Mouse (Mus musculus): ENCODE measurements at regions not wholly inside any gene's neighbourhood (a gene's known extent, or its start where the extent isn't known, plus 50 kb on each side); places are given as distances from the start of the nearest gene placed in this dataset.
A peak's percentile ranks its signal among the peaks of the same experiment; 100 is the strongest.

DNA sequence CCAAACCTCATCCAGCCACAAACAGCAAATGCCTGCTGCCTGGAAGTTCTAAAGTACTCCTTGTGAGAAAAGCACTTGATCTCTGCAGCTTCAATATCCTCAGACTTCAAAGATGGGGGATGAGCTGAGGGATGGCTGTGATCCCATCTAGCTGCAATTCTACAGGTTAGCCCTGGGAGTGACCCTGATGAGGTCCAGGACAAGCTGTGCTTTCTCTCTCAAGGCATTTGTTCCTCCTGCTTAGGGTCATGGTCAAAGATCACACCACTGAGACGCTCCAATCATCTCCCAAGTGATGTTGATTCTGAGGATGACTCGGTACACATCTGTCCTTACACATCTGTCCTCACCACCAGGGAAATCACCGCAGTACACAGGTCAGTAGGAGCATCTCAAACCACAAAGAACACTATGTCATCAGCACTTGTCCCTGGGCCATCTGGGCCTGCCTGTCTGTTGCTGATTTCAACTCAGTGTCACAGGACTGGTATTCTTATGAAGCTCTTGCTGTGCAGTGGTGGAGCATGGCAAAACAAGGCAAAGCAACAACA lies 327.6 kb upstream of the Meis1 start:
- intact Hi-C loops (cut with DNase I): no loop called here
- no peak for DNase-seq

DNA sequence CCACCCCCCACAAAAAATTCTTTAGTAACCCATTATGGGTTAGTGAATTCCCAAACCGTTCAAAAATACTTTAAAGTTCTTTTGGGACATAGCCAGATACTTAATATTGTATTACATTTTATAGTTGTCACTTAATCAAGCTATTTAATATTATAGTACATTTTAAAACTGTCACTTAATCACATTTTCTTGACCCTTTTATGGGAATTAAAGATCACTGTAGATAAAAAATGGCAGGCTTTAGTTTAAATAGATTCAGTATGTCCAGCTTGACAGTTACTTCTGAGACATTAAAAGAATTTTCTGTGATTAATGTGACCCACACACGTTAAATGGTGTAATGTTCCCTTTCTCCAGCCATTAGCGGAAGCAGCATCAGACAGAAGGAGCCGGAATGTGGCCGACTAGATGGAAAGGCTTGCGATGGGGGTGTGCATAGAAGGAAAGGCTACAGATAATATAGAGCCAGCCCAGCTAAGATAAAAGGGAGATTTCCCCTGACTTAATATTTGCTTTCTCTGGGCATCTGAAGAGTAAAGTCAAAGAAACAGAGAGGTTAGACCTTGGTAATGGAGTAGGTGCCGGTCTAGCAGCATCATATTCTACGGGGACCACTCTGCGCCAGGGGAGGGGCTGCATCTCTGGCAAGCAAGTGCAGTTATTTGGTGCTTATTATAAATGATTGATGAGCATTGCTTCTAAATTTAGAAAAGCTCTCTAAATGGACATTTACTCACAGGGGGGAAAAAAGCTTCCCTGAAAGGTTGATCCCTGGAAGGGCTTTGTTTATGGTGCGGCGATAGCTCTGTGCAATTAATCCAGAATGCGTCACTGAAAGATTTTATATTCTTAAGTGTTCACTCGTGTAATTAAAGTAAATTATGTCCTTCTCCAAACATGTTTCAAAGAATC lies 331.8 kb upstream of the Meis1 start:
- intact Hi-C loops (cut with DNase I): no loop called here
- DNase-seq: no peak

DNA sequence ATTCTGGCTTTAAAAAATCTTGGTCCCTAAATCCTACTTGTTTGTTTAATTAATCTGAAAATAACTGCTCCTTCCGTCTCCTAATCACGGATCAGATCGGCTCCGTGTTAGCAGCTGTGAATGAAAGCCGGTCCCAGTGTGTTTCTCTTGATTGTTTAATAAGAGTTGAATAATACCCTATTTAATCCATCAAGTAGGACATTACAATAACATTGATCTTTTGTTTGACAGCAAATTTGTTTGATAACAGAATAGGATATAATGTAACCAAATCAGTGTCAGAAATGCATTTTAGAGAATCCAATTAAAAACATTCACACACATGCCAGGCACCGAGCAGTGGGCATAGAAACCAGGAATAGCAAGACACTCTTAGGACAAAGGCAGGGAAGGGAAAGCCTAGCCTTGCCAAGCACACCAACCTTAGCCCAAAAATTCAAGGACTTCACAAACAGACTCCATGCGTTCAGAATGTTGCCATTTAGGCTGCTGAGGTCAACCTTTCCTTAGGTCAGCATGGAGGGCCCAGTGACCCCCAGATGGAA lies 332.5 kb upstream of the Meis1 start:
- DNase-seq: no peak
- intact Hi-C loops (cut with DNase I): no loop called here

DNA sequence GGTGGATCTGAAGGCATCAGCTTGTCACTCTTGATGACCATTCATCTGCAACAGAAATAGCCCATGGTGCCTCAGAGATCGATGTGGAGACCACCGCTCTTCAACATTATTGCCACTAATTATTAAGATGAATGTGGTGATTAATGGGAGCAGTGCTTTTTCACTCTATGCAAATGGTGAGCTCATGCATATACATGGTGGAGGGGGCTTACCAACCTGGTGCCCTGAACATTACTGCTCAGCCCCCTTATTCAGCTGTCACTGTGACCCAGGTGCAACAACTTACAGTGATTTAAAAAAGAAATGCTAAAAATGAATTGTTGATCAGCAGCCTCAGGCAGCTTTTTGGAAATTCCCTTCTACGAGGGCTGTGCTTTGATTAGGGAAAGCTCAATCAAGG lies 334.9 kb upstream of the Meis1 start:
- intact Hi-C loops (cut with DNase I): no loop called here
- DNase-seq: no peak

DNA sequence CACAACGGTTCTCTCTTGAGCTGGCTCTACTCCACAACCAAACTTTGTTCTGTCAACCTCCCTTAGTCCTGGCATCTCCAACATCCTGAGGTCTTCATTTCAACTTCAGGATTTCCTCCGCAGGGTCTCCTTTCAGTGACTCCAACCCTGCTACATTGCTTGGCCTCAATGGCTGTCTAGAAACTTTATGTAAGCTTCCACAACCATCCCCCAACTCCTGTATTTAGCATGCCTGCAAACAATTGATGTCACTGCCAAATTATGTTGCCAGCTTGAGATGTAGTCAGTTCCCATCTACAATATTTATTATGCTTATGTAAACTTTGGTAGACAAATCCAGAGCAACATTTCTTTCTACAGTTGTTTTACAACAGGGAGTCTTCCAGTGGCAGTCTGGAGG lies 336.4 kb upstream of the Meis1 start:
- intact Hi-C loops (cut with DNase I): no loop called here
- DNase-seq: no peak

DNA sequence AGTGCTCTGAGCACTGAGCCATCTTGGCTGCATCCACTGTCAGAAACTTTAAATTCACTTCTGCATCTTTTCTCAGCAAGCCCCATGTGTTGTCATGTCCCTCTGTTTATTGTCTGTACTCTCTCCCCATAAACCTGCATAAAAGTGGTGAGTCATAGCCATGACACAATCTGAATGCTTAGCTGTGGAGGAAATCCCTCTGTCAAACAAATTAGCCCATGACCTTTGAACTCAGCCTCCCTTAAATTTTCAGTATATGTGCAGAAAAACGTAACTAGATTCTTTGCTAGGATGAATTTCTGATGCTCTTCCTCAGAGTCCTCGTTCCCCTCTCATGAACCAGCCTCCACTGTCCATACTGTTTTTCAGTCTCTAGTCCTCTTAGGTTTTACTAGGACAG lies 337.4 kb upstream of the Meis1 start:
- no peak for DNase-seq
- intact Hi-C loops (cut with DNase I): no loop called here

DNA sequence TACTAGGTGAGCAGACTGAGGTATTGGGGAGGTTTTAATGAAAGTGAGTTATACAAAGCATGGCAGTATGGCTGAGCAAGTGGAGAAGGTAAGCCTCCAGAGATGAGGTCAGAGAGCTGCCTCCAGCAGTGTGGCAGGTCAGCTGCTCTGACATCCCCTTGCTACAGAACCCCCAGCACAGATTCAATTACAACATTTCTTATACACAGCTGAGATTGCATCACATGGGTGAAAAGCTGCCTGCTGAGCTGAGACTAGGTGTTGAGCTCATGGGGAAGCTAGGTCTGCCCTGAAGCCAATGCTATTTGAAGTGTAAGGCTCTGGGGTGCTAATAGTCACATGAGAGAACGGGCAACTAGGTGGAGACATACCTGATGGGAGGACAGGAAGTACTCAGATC lies 350.4 kb upstream of the Meis1 start:
- DNase-seq: no peak
- intact Hi-C loops (cut with DNase I): no loop called here

DNA sequence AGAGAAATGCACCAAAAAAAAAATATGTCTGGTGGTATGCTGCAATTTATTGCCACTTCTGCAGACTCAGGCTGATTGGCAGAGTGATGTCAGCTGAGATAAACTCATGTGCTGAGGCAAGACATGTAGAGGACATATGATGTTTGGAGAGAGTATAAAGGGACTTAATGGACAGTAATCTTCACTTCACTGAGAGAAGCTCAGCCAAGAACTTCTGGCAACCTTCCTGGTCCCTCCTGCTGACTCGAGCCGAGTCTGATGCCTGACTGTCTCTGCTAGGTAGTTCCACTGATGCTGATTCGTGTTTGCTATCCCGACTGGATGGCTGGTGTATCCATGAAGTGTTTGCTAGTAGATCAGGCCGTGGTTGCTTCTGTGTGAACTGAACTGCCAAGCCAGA lies 354.7 kb upstream of the Meis1 start:
- DNase-seq: peak in 1 of 2 experiments; percentile 11
- intact Hi-C loops (cut with DNase I): no loop called here

DNA sequence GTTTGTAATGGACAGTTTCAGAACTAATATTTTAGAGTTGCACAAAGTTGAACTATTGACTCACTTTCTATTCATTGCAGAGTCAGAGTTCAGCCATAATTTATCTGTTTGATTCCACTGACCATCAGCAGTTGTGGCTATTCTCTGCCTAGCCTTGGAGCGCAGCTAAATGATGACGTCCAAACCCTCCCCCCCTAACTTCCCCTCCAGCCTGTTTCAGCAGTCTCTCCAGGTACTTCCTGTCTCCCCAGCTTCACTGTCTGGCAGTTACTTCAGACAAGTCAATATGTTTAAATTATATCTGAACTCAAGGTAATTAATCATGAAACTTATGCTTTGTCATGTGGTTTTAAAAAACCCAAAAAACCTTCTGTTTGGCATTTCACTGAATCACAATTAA lies 362.1 kb upstream of the Meis1 start:
- DNase-seq: no peak
- intact Hi-C loops (cut with DNase I): no loop called here

DNA sequence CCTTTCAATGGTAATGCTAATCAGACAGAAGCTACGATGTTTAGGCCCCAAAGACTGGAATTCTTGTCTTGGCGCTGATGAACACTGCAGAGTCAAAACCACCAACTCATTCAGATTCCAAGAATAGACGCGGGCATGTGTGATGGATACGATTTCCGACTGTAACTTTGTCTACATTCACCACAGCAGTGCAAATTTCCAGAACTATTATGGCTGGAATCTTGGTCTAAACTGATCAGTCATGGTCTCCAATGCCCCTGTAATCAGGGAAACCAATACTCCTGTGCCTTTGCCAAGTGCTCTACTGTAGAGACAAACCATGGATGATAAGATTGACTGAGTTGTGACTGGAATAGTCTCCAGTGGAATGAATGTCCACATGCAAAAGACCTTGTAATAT lies 370.4 kb upstream of the Meis1 start:
- no peak for DNase-seq
- intact Hi-C loops (cut with DNase I): no loop called here

DNA sequence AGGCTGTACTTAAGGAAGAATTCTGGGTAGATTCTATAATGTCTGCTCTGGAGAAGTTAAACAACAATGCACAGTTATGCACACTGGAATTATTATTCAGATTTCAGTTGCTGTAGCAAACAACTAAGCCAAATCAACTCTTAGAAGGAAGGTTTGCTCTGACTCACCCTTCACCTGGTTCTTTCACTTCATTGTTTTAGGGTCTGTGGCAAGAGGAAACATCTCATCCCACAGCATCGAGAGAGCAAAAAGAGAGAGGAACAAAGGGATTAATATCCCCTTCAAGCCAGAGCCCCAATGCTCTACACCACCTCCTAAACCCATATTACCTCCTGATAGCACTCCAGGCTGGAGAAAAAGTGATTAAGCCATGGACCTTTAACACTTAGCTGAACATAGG lies 373.4 kb upstream of the Meis1 start:
- intact Hi-C loops (cut with DNase I): no loop called here
- DNase-seq: no peak

DNA sequence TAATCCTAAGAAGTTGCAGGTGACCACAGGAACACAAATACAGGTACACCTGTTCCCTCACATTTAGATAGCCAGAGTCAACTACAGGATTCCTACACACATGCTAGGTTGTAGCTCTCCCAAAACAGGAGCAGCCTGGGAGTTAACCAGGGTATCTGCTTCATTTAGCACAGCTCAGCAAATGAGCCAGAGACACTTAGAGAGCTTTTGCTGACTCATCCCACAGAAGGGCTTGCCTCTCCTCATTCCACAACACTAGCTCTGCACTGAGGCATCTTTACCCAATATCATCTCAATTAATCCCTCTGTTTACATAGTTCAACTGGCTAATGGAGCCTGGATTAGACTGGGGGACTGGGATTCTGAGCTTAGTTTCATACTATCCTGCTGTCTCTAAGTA lies 375.6 kb upstream of the Meis1 start:
- intact Hi-C loops (cut with DNase I): no loop called here
- DNase-seq: no peak

DNA sequence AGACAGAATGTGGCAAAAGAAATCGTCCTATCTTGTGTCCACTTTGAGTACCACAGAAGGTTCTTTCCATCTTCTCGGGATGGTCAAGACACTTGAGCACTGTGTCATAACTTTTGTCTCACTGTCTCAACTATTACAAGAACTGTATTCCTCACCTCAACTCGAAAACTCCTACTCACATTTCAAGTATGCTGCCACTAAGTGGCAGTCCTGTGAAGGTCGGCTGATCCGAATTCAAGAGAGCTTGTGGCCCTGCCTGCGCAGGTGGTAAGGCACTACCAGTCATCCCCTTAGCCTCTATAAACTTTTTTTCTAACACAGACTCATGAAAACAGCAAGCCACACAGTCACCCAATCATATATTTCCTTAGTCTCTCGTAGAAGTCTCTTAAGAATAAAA lies 381.6 kb upstream of the Meis1 start:
- no peak for DNase-seq
- intact Hi-C loops (cut with DNase I): no loop called here

DNA sequence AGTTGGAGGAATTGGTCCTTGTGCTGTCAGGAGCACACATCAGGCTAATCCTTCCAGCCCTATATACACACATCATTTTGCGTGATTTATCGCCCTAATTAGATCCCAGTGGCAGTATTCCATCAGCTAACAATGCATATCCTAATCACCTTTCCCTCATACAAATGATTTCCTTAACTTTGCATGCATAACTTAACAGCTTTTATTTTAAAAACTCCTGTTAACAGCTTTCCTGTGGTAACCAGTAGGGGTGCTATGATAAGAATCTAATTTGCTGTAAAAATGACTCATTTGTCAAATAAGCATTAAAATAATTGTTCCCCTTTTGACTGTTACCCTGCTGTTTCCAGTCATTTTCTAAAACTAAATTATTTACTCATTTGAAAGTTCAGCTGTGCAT lies 401.4 kb upstream of the Meis1 start:
- intact Hi-C loops (cut with DNase I): no loop called here
- DNase-seq: no peak

DNA sequence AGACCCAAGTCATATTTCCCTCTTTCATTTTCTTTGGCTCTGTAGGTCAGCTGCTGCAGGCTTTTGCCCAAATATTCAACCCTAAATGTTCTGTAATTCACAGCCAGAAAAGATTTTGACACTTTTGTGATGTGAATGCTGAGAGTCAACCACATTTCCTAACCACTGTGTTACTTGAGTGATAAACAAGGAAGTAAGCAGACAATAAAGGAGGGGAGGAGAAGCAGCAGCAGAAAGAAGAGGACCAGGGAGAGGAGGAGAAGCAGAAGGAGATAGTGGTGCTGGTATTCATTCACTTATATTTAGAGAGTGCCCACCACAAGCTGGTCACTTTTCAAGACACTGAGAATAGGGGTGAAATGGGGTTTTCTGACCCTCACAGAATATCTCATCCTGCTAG lies 404.5 kb upstream of the Meis1 start:
- intact Hi-C loops (cut with DNase I): no loop called here
- no peak for DNase-seq

DNA sequence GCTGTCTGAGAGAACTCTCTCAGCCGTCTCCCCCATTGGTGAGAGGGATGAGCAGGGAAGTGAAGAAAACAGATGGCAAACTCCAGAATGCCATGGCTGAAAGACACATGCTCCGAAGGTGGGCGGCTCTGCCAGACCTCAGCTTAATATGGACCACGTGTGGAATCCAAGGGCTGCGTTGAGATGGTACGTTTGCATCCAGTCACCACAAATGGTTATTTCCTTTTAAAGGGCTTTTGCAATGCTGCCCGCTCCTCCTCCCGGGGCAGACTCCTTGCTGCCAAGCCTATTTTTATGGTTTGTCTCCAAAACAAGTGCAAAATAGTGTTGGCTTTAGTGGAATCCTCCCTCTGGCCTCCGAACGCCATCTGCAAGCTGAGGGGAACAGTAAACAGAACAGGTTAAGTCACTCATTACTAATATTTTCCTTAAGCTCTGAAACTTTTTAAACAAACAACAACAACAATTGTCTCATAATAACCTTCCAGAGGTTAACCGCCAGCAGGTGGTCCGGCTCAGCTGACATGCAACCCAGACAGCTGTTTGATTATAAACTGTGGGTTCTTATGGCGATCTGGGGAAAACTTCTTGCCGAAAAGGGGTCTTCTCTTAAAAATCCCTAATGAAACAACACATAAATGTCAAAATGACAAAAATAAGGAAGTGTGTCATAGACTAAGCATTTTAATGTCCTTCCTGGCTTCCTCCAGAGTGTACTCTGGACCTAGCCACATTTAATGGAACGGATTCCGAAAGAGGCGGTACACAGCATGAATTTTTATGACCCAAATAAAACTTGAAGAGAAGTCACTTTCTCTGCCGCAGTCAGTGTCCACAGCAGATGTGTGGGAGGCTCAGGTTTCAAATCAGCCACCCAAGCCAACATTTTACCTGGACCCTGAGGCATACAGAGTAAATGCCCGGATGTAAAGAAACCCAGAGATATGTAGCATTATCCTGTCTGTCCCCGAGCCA lies 405.3 kb upstream of the Meis1 start:
- DNase-seq: peak in 1 of 2 experiments; percentile 12
- intact Hi-C loops (cut with DNase I): no loop called here

DNA sequence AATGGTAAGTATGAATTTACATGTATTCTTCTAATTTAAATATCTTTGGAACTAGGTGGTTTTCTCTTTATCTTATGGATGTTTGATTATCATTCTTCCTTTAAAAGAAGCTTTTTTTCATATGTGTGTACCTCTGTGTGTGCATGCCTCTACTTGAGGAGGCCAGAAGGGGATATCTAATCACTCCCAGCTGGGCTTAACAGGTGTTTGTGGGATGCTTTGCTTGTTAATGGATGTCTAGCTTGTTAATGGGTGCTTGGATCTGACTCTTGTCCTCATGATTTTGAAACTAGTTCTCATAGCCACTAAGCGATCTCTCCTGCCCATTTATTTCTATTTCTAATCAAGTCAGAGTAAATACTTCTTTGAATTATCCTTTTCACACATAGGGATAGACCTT lies 408.8 kb upstream of the Meis1 start:
- intact Hi-C loops (cut with DNase I): loop anchor here (2.0 kb wide), 1 partner anchor 27 kb away; no protein-coding TSS in a partner anchor
- no peak for DNase-seq

DNA sequence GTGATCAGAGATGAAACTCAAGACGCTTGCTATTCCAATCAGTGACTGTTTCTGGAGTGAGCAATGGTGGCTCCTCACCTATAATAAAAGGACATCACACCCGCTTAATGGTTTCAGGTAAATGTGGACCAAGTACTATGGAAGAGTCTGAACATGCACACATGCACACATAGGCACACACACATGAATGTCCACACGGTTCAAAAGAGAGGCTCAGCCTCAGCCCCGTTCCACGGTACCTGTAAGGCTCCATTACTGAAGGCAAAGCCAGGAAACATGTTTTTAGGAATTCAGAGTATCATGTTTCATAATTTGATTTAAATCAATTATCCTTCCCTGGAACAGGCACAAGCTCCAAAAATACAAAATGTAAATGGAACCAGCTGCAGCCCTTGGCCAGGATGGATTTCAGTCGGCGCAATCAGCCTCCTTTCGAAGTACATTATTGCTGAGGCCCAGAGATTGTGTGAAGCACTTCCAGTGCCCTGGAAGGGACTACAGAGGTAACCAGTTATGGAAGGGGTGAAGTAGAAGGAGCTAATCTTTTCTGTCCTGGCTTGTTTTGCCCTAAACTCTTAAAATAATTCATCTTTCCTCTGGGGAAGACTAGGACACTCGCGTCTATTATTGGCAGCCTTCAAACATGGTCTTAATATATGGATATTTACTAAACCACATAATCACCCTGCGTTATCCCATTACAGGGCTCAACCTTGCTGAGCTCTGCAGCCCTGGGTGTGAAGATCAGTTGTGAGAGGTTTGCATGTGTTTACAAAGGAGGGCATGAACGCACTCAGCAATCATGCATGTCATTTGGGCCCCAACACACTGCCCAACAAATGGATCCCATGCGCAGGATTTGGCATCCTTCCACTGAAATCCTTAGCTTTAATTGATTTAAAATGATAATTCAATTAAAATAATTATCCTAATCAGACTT lies 415.2 kb upstream of the Meis1 start:
- intact Hi-C loops (cut with DNase I): no loop called here
- no peak for DNase-seq

DNA sequence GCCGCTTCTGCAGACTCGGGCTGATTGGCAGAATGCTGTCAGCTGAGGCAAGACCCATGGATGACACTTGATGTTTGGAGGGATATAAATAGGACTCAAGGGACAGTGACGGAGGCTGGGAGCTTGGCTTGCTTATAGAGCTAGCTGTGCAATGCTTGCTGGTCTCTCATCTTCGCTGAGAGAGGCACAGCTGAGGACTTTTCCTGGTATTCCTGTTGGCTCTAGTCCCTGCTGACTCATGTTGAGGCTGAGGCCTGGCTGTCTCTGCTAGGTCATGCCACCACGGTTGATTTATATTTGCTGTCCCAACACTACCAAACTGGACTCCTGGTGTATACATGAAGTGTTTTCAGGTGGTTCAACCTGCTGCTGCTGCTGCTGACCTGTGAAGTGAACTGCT lies 419.6 kb upstream of the Meis1 start:
- DNase-seq: no peak
- intact Hi-C loops (cut with DNase I): no loop called here

DNA sequence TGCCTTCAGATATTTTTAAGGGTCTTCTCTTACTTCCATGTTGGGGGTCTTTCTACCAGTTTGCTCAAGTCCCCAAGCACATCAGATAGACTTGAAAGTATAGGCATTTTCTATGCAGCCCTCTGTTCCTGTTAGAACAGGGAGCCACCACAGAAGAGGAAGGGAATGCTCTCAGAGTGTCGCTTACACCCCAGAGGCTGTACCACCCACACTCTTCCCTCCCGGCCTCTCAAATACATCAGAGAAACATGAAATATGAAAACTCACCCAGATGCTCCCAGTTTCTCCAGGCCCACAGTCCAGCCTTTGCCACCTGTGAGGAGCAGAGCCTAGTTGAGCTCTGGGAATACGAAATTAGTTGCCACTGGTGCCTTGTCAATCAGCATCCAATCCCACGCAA lies 423.2 kb upstream of the Meis1 start:
- DNase-seq: no peak
- intact Hi-C loops (cut with DNase I): no loop called here

Measured in heart, postnatal 14 days (tissue).